Mouse (Mus musculus): ENCODE measurements at regions not wholly inside any gene's neighbourhood (a gene's known extent, or its start where the extent isn't known, plus 50 kb on each side); places are given as distances from the start of the nearest gene placed in this dataset.

- Histone ChIP-seq H3K36me3 (no peaks in the 10 kb centered on the region), H3K4me1 (no peaks in the 10 kb centered on the region), H3K9me3 (no peaks in the 10 kb centered on the region), H3K9ac (replicated peaks) (no peak overlapping the region), H3K4me2 (replicated peaks) (no peak overlapping the region), H3K27ac (replicated peaks) (no peak overlapping the region), H3K4me3 (no peak overlapping the region), H3K27me3 (no peaks in the 10 kb centered on the region)
- WGBS, result 62% methylated on average over 13 of the region's 13 CpGs
- ATAC-seq (replicated peaks), result no peak
These were observed 224.7 kb upstream of the Pgrmc2 start for GRCm38 (mm10) chr3:41307400-41308028.

GRCm38 (mm10) chr3:41302805-41303204, 220.0 kb upstream of the Pgrmc2 start:
- H3K9me3 ChIP-seq, result no peaks in the 10 kb centered on the region
- H3K4me3 ChIP-seq, result no peak overlapping the region
- H3K4me2 ChIP-seq (replicated peaks), result no peak overlapping the region
- WGBS, result 88% methylated on average over 3 of the region's 3 CpGs
- no peak for ATAC-seq (replicated peaks)
- H3K9ac ChIP-seq (replicated peaks), result no peak overlapping the region
- H3K36me3 ChIP-seq, result no peaks in the 10 kb centered on the region
- H3K27me3 ChIP-seq, result no peaks in the 10 kb centered on the region
- no peak overlapping the region for H3K27ac ChIP-seq (replicated peaks)
- H3K4me1 ChIP-seq, result no peaks in the 10 kb centered on the region

- Histone ChIP-seq H3K36me3 (no peaks in the 10 kb centered on the region), H3K27me3 (no peaks in the 10 kb centered on the region), H3K9me3 (no peaks in the 10 kb centered on the region), H3K27ac (replicated peaks) (no peak overlapping the region), H3K4me1 (no peaks in the 10 kb centered on the region), H3K4me3 (no peak overlapping the region), H3K9ac (replicated peaks) (no peak overlapping the region), H3K4me2 (replicated peaks) (no peak overlapping the region)
- 81% methylated on average over 4 of the region's 4 CpGs for WGBS
- no peak for ATAC-seq (replicated peaks)
These were observed 215.9 kb upstream of the Pgrmc2 start for GRCm38 (mm10) chr3:41298776-41299175.

GRCm38 (mm10) chr3:41296152-41296809, 213.4 kb upstream of the Pgrmc2 start:
- Histone ChIP-seq H3K9me3 (no peaks in the 10 kb centered on the region), H3K4me2 (replicated peaks) (no peak overlapping the region), H3K27ac (replicated peaks) (no peak overlapping the region), H3K36me3 (no peaks in the 10 kb centered on the region), H3K9ac (replicated peaks) (no peak overlapping the region), H3K4me3 (no peak overlapping the region), H3K27me3 (no peaks in the 10 kb centered on the region), H3K4me1 (no peaks in the 10 kb centered on the region)
- WGBS, result 82% methylated on average over 11 of the region's 11 CpGs
- 0 out of 2 replicates have a peak, but pooled peaks have one; percentile 35 for ATAC-seq (replicated peaks)

- H3K27me3 ChIP-seq, result no peaks in the 10 kb centered on the region
- no peak for ATAC-seq (replicated peaks)
- 50% methylated on average over 8 of the region's 8 CpGs for WGBS
- H3K9me3 ChIP-seq, result no peaks in the 10 kb centered on the region
- H3K9ac ChIP-seq (replicated peaks), result no peak overlapping the region
- no peak overlapping the region for H3K4me2 ChIP-seq (replicated peaks)
- H3K27ac ChIP-seq (replicated peaks), result no peak overlapping the region
- no peaks in the 10 kb centered on the region for H3K36me3 ChIP-seq
- H3K4me1 ChIP-seq, result no peaks in the 10 kb centered on the region
- H3K4me3 ChIP-seq, result no peak overlapping the region
These were observed 212.3 kb upstream of the Pgrmc2 start for GRCm38 (mm10) chr3:41295150-41295549.

- ATAC-seq (replicated peaks), result no peak
- no peak overlapping the region for H3K9ac ChIP-seq (replicated peaks)
- no peaks in the 10 kb centered on the region for H3K4me1 ChIP-seq
- 87% methylated on average over 11 of the region's 11 CpGs for WGBS
- no peak overlapping the region for H3K4me3 ChIP-seq
- H3K4me2 ChIP-seq (replicated peaks), result no peak overlapping the region
- no peaks in the 10 kb centered on the region for H3K36me3 ChIP-seq
- H3K27ac ChIP-seq (replicated peaks), result no peak overlapping the region
- no peaks in the 10 kb centered on the region for H3K27me3 ChIP-seq
- H3K9me3 ChIP-seq, result no peaks in the 10 kb centered on the region
These were observed 207.9 kb upstream of the Pgrmc2 start for GRCm38 (mm10) chr3:41290535-41291307.

- H3K27ac ChIP-seq (replicated peaks), result no peak overlapping the region
- no peak overlapping the region for H3K4me2 ChIP-seq (replicated peaks)
- no peak for ATAC-seq (replicated peaks)
- H3K9me3 ChIP-seq, result no peaks in the 10 kb centered on the region
- H3K9ac ChIP-seq (replicated peaks), result no peak overlapping the region
- H3K36me3 ChIP-seq, result no peaks in the 10 kb centered on the region
- WGBS, result 84% methylated on average over 4 of the region's 4 CpGs
- H3K4me1 ChIP-seq, result no peaks in the 10 kb centered on the region
- H3K4me3 ChIP-seq, result no peak overlapping the region
- H3K27me3 ChIP-seq, result no peaks in the 10 kb centered on the region
These were observed 205.9 kb upstream of the Pgrmc2 start for GRCm38 (mm10) chr3:41288735-41289134.

GRCm38 (mm10) chr3:41288066-41288465, 205.2 kb upstream of the Pgrmc2 start:
- no peak for ATAC-seq (replicated peaks)
- WGBS, result 95% methylated on average over 4 of the region's 4 CpGs
- no peaks in the 10 kb centered on the region for H3K36me3 ChIP-seq
- H3K4me3 ChIP-seq, result no peak overlapping the region
- no peak overlapping the region for H3K4me2 ChIP-seq (replicated peaks)
- no peak overlapping the region for H3K27ac ChIP-seq (replicated peaks)
- H3K4me1 ChIP-seq, result no peaks in the 10 kb centered on the region
- H3K9ac ChIP-seq (replicated peaks), result no peak overlapping the region
- no peaks in the 10 kb centered on the region for H3K27me3 ChIP-seq
- no peaks in the 10 kb centered on the region for H3K9me3 ChIP-seq

- H3K27me3 ChIP-seq, result no peaks in the 10 kb centered on the region
- no peak overlapping the region for H3K9ac ChIP-seq (replicated peaks)
- H3K27ac ChIP-seq (replicated peaks), result no peak overlapping the region
- no peaks in the 10 kb centered on the region for H3K9me3 ChIP-seq
- H3K36me3 ChIP-seq, result no peaks in the 10 kb centered on the region
- H3K4me1 ChIP-seq, result no peaks in the 10 kb centered on the region
- no peak overlapping the region for H3K4me3 ChIP-seq
- 86% methylated on average over 5 of the region's 5 CpGs for WGBS
- no peak overlapping the region for H3K4me2 ChIP-seq (replicated peaks)
- ATAC-seq (replicated peaks), result no peak
These were observed 202.5 kb upstream of the Pgrmc2 start for GRCm38 (mm10) chr3:41285336-41285735.

- no peak overlapping the region for H3K27ac ChIP-seq (replicated peaks)
- H3K4me3 ChIP-seq, result no peak overlapping the region
- H3K9me3 ChIP-seq, result no peaks in the 10 kb centered on the region
- H3K4me2 ChIP-seq (replicated peaks), result no peak overlapping the region
- H3K27me3 ChIP-seq, result no peaks in the 10 kb centered on the region
- H3K4me1 ChIP-seq, result no peaks in the 10 kb centered on the region
- H3K9ac ChIP-seq (replicated peaks), result no peak overlapping the region
- H3K36me3 ChIP-seq, result no peaks in the 10 kb centered on the region
- no peak for ATAC-seq (replicated peaks)
- WGBS, result 73% methylated on average over 13 of the region's 13 CpGs
These were observed 202.1 kb upstream of the Pgrmc2 start for GRCm38 (mm10) chr3:41284897-41285296.

- H3K9ac ChIP-seq (replicated peaks), result no peak overlapping the region
- 32% methylated on average over 8 of the region's 8 CpGs for WGBS
- ATAC-seq (replicated peaks), result peak; percentile 16; the same call in 1 of the 2 replicates
These were observed 199.7 kb upstream of the Pgrmc2 start for GRCm38 (mm10) chr3:41282431-41283037.

GRCm38 (mm10) chr3:41276096-41276495, 193.2 kb upstream of the Pgrmc2 start:
- WGBS, result 91% methylated on average over 9 of the region's 9 CpGs
- no peak overlapping the region for H3K9ac ChIP-seq (replicated peaks)
- no peaks in the 10 kb centered on the region for H3K27me3 ChIP-seq
- H3K36me3 ChIP-seq, result no peaks in the 10 kb centered on the region
- ATAC-seq (replicated peaks), result no peak
- no peaks in the 10 kb centered on the region for H3K4me1 ChIP-seq
- H3K9me3 ChIP-seq, result 0 out of 2 replicates have a peak, but pooled peaks cover 6% of the 10 kb centered on the region
- H3K4me3 ChIP-seq, result no peak overlapping the region
- no peak overlapping the region for H3K27ac ChIP-seq (replicated peaks)
- H3K4me2 ChIP-seq (replicated peaks), result no peak overlapping the region

More at GRCm38 (mm10) chr3:41282431-41283037, 199.7 kb upstream of the Pgrmc2 start:
- Histone ChIP-seq H3K4me1 (no peaks in the 10 kb centered on the region), H3K27ac (replicated peaks) (no peak overlapping the region), H3K4me2 (replicated peaks) (no peak overlapping the region), H3K36me3 (no peaks in the 10 kb centered on the region), H3K27me3 (no peaks in the 10 kb centered on the region), H3K4me3 (no peak overlapping the region), H3K9me3 (0 out of 2 replicates have a peak, but pooled peaks cover 6% of the 10 kb centered on the region)
